Mouse (Mus musculus) c-Kit-positive CD71-negative TER-119-negative erythroid progenitor cells, embryonic 14.5 days (primary cell): ENCODE measurements around the gene Stat4.

Source experiments
- DNase-seq: peaks from one replicate; pipeline ENCODE4 v3.0.0-alpha.2; 2013; ENCODE audit warnings: low read depth

Stat4 gene

GRCm38 (mm10) chr1:52107206-52107605 is 120.3 kb downstream of the Stat4 start:
- no peak for DNase-seq

- no peak for DNase-seq
Measured at GRCm38 (mm10) chr1:52111217-52111616, 124.3 kb downstream of the Stat4 start.

GRCm38 (mm10) chr1:52112301-52112700 is 125.4 kb downstream of the Stat4 start:
- DNase-seq, result no peak

GRCm38 (mm10) chr1:52113067-52113665 is 126.2 kb downstream of the Stat4 start:
- DNase-seq, result peak; percentile 8

GRCm38 (mm10) chr1:52113666-52114069 is 126.7 kb downstream of the Stat4 start:
- DNase-seq, result peak; percentile 92

GRCm38 (mm10) chr1:52116441-52116840 is 129.5 kb downstream of the Stat4 start:
- no peak for DNase-seq

GRCm38 (mm10) chr1:52117777-52118176 is 130.8 kb downstream of the Stat4 start:
- no peak for DNase-seq

- DNase-seq, result peak; percentile 86
Measured at GRCm38 (mm10) chr1:52118860-52119591, 132.1 kb downstream of the Stat4 start, which contains the start of gene Stat1. TSS of gene Stat1 (plus strand) at chr1:52119440.

GRCm38 (mm10) chr1:52119691-52120090 is 132.7 kb downstream of the Stat4 start:
- DNase-seq, result peak; percentile 13

- no peak for DNase-seq
Measured at GRCm38 (mm10) chr1:52120191-52120590, 133.2 kb downstream of the Stat4 start.

GRCm38 (mm10) chr1:52121052-52121451 is 134.1 kb downstream of the Stat4 start:
- DNase-seq, result no peak

GRCm38 (mm10) chr1:52124818-52125217 is 137.9 kb downstream of the Stat4 start:
- no peak for DNase-seq

GRCm38 (mm10) chr1:52127350-52127749 is 140.4 kb downstream of the Stat4 start:
- DNase-seq, result no peak

GRCm38 (mm10) chr1:52129794-52130193 is 142.8 kb downstream of the Stat4 start:
- DNase-seq, result no peak

- no peak for DNase-seq
Measured at GRCm38 (mm10) chr1:52131787-52132377, 144.9 kb downstream of the Stat4 start.

GRCm38 (mm10) chr1:52133254-52133653 is 146.3 kb downstream of the Stat4 start:
- no peak for DNase-seq

- DNase-seq, result no peak
Measured at GRCm38 (mm10) chr1:52137292-52137691, 150.3 kb downstream of the Stat4 start.

- DNase-seq, result no peak
Measured at GRCm38 (mm10) chr1:52140534-52140933, 153.6 kb downstream of the Stat4 start.

- DNase-seq, result no peak
Measured at GRCm38 (mm10) chr1:52141482-52141881, 154.5 kb downstream of the Stat4 start.

- DNase-seq, result no peak
Measured at GRCm38 (mm10) chr1:52142117-52142516, 155.2 kb downstream of the Stat4 start.

- DNase-seq, result no peak
Measured at GRCm38 (mm10) chr1:52143191-52143590, 156.2 kb downstream of the Stat4 start.

- DNase-seq, result no peak
Measured at GRCm38 (mm10) chr1:52143596-52144156, 156.7 kb downstream of the Stat4 start.

GRCm38 (mm10) chr1:52144907-52145306 is 158.0 kb downstream of the Stat4 start:
- no peak for DNase-seq
